Mouse (Mus musculus) frontal cortex, postnatal 14 days (tissue): Measurements from ENCODE around the gene Ift122.
"Not testable (repeated sequence)": the region's sequence is repeated elsewhere in the genome, so short reads cannot be mapped to it uniquely, and the experiment has no call there.

Source experiments
- DNase-seq, 2 experiments: peaks; one replicate each; pipeline ENCODE4 v3.0.0; 2022; ENCODE audit warnings: low spot score in 2 of 2

Ift122 gene

GRCm38 (mm10) chr6:115846640-115847411, 6.4 kb upstream of the Ift122 start:
- no peak for DNase-seq

GRCm38 (mm10) chr6:115848598-115849304, 4.5 kb upstream of the Ift122 start:
- no peak for DNase-seq

DNA sequence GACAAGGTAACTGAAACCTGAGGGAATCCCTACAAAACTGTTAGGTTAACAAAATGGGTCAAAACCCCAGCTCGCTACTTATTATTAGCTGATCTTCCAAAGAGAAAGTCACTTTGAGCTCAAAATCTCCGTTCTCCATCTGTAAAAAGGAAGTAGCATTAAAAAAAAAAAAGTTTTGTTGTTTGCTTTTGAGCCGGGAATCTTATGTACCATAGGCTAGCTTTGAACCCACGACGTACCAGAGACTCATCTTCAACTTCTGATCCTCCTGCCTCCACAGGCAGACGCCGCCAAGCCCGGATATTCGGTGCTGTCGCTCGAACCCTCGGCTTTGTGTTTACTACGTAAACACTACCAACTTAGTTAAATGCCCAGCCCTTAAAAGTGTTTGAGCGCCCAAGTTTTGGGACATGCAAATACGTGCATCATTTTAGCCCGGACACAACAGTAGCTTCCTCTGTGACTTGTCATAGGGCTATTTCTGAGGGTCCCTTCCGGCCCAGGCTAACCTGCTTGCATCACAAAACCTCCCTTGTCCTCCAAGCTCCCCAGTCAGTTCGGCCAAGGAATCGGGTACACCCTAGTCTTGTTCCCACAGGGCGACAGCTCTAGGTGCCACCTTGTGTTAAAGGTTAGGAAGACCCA, 702 bp upstream of the Ift122 start:
- no peak for DNase-seq

DNA sequence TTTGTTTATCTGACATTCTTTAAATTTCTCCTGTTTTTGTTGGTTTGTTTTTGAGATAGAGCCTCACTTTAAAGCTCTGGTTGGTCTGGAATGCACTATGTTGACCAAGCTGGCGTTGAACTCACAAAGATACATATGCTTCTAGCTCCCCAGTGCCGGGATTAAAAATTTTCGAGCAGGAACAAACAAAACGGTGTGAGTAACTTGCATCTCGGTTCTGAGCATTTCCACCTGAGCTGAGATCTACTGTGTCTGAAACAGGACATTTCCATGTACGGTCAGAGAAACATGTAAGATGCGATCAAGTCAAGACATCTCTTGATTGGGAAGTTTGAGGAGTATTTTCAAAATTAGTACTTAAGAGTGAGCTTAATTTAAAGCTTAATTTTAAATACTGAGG, 715 bp downstream of the Ift122 start:
- DNase-seq, result no peak

- DNase-seq, result no peak
Observed at GRCm38 (mm10) chr6:115854432-115854831, 1.2 kb downstream of the Ift122 start.

DNA sequence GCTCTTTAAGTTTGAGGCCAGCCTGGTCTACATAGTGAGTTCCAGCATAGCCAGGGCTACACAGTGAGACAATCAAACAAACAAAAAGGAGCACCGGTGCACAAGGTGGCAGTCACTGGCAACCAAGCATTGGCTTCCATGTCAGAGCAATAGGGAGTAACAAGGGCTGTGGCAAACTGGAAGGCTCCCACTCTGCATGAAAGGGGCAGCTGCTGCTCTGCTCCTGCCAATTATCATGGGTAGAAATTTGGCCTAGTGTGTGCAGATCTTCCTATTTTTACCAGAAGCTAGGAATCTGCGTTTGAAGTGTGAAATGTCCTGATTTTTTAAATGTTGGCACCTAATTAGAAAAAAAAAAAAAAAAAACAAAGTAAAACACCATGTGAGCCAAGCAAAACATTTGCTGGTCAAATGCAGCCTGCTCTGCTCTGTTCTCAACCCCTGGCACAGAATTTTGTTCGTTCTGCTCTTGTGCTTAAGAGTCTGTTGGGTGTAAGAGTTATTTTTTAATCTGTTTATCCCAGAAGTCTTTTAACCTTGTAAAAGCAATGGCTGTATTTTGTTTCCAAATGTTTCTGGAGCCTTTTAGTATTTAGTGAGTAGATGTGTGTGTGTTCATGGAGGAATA, 2.6 kb downstream of the Ift122 start:
- no peak for DNase-seq

- DNase-seq, result no peak
Observed at GRCm38 (mm10) chr6:115856361-115856745, 3.1 kb downstream of the Ift122 start.

GRCm38 (mm10) chr6:115859258-115859657, 6.0 kb downstream of the Ift122 start:
- DNase-seq, result no peak

DNA sequence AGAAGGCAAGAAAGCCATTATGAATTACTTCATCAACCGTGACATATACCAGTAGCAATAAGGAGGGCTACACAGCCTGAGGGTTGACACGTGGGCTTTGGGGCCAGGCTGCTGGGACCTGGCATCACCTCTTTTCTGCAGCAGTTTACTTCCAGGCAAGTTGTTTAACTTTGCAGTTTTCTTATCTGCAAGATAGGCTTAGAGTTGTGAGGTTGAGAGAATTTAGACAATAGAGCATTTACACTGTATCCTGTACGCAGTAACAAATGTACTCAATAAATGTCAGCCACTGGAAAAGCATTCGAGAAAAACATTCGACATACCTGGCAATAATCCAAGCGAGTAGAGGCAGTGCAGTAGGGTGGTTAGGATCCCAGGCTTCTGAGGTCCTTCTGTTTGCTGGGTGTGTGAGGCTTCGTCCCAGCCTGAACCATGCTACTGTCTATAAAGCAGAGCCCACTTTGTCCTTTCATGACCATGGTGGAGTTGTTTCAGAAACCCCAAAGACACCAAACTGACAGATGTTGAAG, 6.8 kb downstream of the Ift122 start:
- no peak for DNase-seq

DNA sequence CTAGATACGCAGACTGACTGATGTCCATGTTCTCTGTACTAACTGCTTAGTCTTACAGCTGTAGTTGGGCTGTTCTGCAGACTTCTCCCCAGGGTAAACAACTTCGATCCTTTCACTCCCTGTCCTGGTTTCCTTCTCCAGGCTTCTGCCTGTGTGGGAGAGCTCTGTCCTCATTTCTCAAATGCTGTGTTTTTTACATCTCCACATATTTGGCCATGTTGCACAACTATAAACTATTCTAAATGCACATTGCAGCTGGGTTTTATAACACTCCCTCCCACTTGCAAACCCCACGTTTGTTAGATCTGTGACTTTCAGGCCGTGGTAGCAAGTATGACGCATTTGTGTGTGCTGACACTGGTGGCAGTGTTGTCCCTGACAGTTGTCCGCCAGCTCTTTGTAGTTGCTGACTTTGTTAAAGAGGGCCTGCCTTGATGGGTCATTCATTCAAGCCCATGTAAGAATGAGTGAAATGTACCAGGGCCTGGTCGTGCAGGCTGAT, 10.1 kb downstream of the Ift122 start:
- no peak for DNase-seq

GRCm38 (mm10) chr6:115865246-115865645, 12.0 kb downstream of the Ift122 start:
- DNase-seq, result no peak

DNA sequence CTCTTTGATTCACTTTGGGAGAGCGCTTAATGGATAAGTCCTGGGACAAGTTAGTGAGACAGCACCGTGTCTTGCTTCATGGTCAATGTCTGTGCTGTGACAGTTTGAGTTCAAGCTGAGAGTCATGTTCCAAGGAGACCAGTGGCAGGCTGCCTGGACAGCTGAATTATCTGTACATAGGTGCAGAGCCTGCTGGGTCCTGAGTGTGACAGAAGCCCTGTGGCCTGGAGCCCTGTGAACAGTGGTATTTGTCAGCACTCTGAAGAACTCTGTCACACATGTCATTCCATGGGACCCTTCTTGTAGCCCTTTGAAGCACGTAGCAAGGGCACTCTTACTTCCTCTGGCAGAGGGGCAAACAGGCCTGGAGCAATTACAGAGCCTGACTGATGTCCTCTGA, 13.9 kb downstream of the Ift122 start:
- DNase-seq, result not testable (repeated sequence)

DNA sequence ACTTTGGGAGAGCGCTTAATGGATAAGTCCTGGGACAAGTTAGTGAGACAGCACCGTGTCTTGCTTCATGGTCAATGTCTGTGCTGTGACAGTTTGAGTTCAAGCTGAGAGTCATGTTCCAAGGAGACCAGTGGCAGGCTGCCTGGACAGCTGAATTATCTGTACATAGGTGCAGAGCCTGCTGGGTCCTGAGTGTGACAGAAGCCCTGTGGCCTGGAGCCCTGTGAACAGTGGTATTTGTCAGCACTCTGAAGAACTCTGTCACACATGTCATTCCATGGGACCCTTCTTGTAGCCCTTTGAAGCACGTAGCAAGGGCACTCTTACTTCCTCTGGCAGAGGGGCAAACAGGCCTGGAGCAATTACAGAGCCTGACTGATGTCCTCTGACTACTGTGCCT, 18.0 kb downstream of the Ift122 start:
- DNase-seq, result not testable (repeated sequence)

- DNase-seq, result no peak
Observed at GRCm38 (mm10) chr6:115877239-115877638, 24.0 kb downstream of the Ift122 start.

DNA sequence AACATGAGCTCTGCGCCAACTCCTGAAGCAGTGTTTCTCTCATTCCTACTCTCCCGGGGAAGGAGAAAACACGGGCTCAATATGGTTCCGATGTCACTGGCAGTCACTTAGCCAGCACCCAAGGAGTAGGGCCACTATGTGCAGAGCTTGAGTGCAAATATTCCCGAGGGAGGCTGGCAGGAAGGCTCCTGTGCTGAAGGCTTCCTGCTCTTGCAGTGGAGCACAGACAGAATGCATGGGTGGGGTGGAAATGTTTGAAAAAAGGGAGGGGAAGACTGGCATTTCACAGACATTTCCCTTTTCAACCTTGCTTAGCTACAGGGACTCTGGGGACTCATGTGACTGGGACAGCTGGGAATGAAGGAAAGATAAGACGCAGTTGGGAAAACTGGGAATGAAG, 25.4 kb downstream of the Ift122 start:
- DNase-seq, result no peak

- no peak for DNase-seq
Observed at GRCm38 (mm10) chr6:115879736-115880135, 26.5 kb downstream of the Ift122 start.

- no peak for DNase-seq
Observed at GRCm38 (mm10) chr6:115880751-115881150, 27.5 kb downstream of the Ift122 start.

DNA sequence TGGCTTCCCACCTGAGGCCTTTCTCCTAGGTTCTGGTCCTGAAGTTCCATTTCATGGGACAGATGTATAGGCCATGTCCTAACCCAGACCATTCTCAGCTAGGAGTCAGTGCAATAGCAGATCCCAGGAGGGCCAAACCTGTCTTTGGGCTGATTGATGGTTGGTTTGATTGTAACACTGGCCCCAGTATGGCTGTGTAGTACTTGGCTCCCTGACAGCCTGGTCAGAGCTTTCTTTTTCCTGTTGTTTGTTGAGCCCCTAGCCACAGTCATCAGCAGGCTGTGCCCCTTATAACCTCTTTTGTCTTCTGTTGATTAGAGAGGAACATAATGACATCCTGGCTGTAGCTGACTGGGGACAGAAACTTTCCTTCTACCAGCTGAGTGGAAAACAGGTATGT, 30.7 kb downstream of the Ift122 start:
- DNase-seq, result no peak

GRCm38 (mm10) chr6:115886894-115887293, 33.6 kb downstream of the Ift122 start:
- no peak for DNase-seq

DNA sequence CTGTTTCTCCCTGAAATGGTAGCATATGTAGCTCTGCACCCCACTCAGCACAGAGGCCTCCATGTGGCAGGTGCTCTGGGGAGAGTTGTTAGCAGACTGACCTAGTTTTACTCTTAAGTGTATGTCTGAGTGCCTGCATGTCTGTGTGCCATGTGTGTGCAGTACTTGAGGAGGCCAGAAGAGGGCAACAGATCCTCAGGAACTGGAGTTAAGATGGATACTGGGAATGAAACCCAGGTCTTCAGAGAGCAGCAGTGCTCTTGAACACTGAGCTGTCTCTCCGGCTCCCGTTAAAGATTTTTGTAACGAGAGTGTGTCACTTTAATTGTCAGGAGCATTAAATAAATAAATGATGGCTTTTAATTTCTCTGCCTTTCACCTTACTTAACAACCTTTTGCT, 35.0 kb downstream of the Ift122 start:
- DNase-seq, result no peak

- peak in 1 of 2 experiments; percentile 6 for DNase-seq
Observed at GRCm38 (mm10) chr6:115890601-115891000, 37.3 kb downstream of the Ift122 start.

- peak in 1 of 2 experiments; percentile 38 for DNase-seq
Observed at GRCm38 (mm10) chr6:115891061-115891460, 37.8 kb downstream of the Ift122 start.
